Mouse (Mus musculus) hindbrain, embryonic 13.5 days (tissue): ENCODE measurements around the gene Samd4. TPM values are rescaled to one million over a fixed set of nuclear protein-coding genes. Genes with fewer than 3 reads are reported as not detected.
A peak's percentile ranks its signal among the peaks of the same experiment; 100 is the strongest.

ENCODE experiments used
- ATAC-seq: fragments of 200-750 bp; cut with Nextera tagmentation; 2 replicates; pipeline ENCODE4 v1.8.0; 2017; ENCODE audit warnings: moderate TSS enrichment; ENCODE audit not compliant: low FRiP score
- H3K27ac ChIP-seq: fragments of 300-500 bp; sonication (generic); 2 replicates; pipeline ENCODE4 v1.5.1; 2015; ENCODE audit warnings: inconsistent platforms, mild to moderate bottlenecking, moderate library complexity
- H3K27me3 ChIP-seq: fragments of 300-500 bp; sonication (generic); 2 replicates; pipeline ENCODE4 v1.6.1; 2015; ENCODE audit warnings: mild to moderate bottlenecking, inconsistent platforms
- H3K36me3 ChIP-seq: fragments of 300-500 bp; sonication (generic); 2 replicates; pipeline ENCODE4 v1.6.1; 2015; ENCODE audit warnings: mild to moderate bottlenecking, inconsistent platforms
- H3K4me1 ChIP-seq: fragments of 300-500 bp; sonication (generic); replicated peaks from 2 replicates; pipeline ENCODE4 v1.6.1; 2015; ENCODE audit warnings: inconsistent platforms
- H3K4me2 ChIP-seq: fragments of 300-500 bp; sonication (generic); 2 replicates; pipeline ENCODE4 v1.6.1; 2015; ENCODE audit warnings: inconsistent platforms, mild to moderate bottlenecking, moderate library complexity
- H3K4me3 ChIP-seq: fragments of 300-500 bp; sonication (generic); 2 replicates; pipeline ENCODE4 v1.5.1; 2015; ENCODE audit warnings: mild to moderate bottlenecking, inconsistent platforms
- H3K9ac ChIP-seq: fragments of 300-500 bp; sonication (generic); 2 replicates; pipeline ENCODE4 v1.6.1; 2015; ENCODE audit warnings: mild to moderate bottlenecking, inconsistent platforms
- H3K9me3 ChIP-seq: fragments of 300-500 bp; sonication (generic); 2 replicates; pipeline ENCODE4 v1.6.1; 2016; ENCODE audit warnings: inconsistent platforms
- WGBS: fragments of 180-500 bp; shearing (Covaris S2); methylation state at CpG from one replicate; pipeline ENCODE4 v1.1.7; 2015; 5-methylcytosine and 5-hydroxymethylcytosine counted together
- polyA plus RNA-seq: library from polyadenylated mRNA; unstranded; fragments of >200 nt; fragmentation: Nextera tagmentation; extraction: Ambion mirVana; gene quantifications from 2 replicates; pipeline ENCODE4 v1.2.1, GENCODE M21; 2015

Samd4 gene
- polyA plus RNA-seq, 1 experiment from 2014 or later: 3.6 TPM

- Histone ChIP-seq H3K9ac (no peak overlapping the region), H3K9me3 (no peaks in the 10 kb centered on the region), H3K4me1 (no peaks in the 10 kb centered on the region), H3K4me3 (no peak overlapping the region), H3K27me3 (no peaks in the 10 kb centered on the region), H3K4me2 (no peak overlapping the region), H3K27ac (no peak overlapping the region), H3K36me3 (no peaks in the 10 kb centered on the region)
- no peak for ATAC-seq
- WGBS: 79% methylated on average over 6 of the region's 6 CpGs
Observed at GRCm38 (mm10) chr14:46915555-46915954, 32.9 kb downstream of the Samd4 start.

GRCm38 (mm10) chr14:46916581-46916980 is 33.9 kb downstream of the Samd4 start:
- no peaks in the 10 kb centered on the region for H3K9me3 ChIP-seq
- H3K4me3 ChIP-seq: no peak overlapping the region
- H3K9ac ChIP-seq: no peak overlapping the region
- H3K4me2 ChIP-seq: no peak overlapping the region
- H3K27me3 ChIP-seq: no peaks in the 10 kb centered on the region
- no peak for ATAC-seq
- 76% methylated on average over 4 of the region's 4 CpGs for WGBS
- no peak overlapping the region for H3K27ac ChIP-seq
- no peaks in the 10 kb centered on the region for H3K4me1 ChIP-seq
- no peaks in the 10 kb centered on the region for H3K36me3 ChIP-seq

GRCm38 (mm10) chr14:46917136-46917535 is 34.5 kb downstream of the Samd4 start:
- no peaks in the 10 kb centered on the region for H3K9me3 ChIP-seq
- H3K4me1 ChIP-seq: no peaks in the 10 kb centered on the region
- 92% methylated on average over 5 of the region's 5 CpGs for WGBS
- H3K36me3 ChIP-seq: no peaks in the 10 kb centered on the region
- no peak for ATAC-seq
- no peak overlapping the region for H3K9ac ChIP-seq
- H3K4me3 ChIP-seq: no peak overlapping the region
- H3K27ac ChIP-seq: no peak overlapping the region
- H3K27me3 ChIP-seq: no peaks in the 10 kb centered on the region
- no peak overlapping the region for H3K4me2 ChIP-seq

GRCm38 (mm10) chr14:46917581-46917980 is 34.9 kb downstream of the Samd4 start:
- WGBS: 91% methylated on average over 3 of the region's 3 CpGs

GRCm38 (mm10) chr14:46920496-46920895 is 37.8 kb downstream of the Samd4 start:
- Histone ChIP-seq H3K4me1 (peaks cover 4% of the 10 kb centered on the region; the same call in 1 of the 2 replicates), H3K9ac (no peak overlapping the region), H3K27ac (no peak overlapping the region), H3K36me3 (no peaks in the 10 kb centered on the region), H3K9me3 (no peaks in the 10 kb centered on the region), H3K4me2 (no peak overlapping the region), H3K4me3 (no peak overlapping the region), H3K27me3 (no peaks in the 10 kb centered on the region)
- no peak for ATAC-seq
- 74% methylated on average over 5 of the region's 5 CpGs for WGBS

More at GRCm38 (mm10) chr14:46917581-46917980, 34.9 kb downstream of the Samd4 start:
- Histone ChIP-seq H3K4me1 (no peaks in the 10 kb centered on the region), H3K4me2 (no peak overlapping the region), H3K36me3 (no peaks in the 10 kb centered on the region), H3K9me3 (no peaks in the 10 kb centered on the region), H3K4me3 (no peak overlapping the region), H3K27me3 (no peaks in the 10 kb centered on the region), H3K27ac (no peak overlapping the region), H3K9ac (no peak overlapping the region)
- ATAC-seq: no peak

- ATAC-seq: no peak
- no peaks in the 10 kb centered on the region for H3K36me3 ChIP-seq
- H3K27me3 ChIP-seq: no peaks in the 10 kb centered on the region
- H3K9me3 ChIP-seq: no peaks in the 10 kb centered on the region
- H3K27ac ChIP-seq: no peak overlapping the region
- WGBS: 76% methylated on average over 9 of the region's 9 CpGs
- H3K4me1 ChIP-seq: peaks cover 4% of the 10 kb centered on the region; the same call in 1 of the 2 replicates
- H3K9ac ChIP-seq: no peak overlapping the region
- no peak overlapping the region for H3K4me3 ChIP-seq
- no peak overlapping the region for H3K4me2 ChIP-seq
Observed at GRCm38 (mm10) chr14:46921178-46921975, 38.7 kb downstream of the Samd4 start.

- peaks cover 4% of the 10 kb centered on the region; the same call in 1 of the 2 replicates for H3K4me1 ChIP-seq
- no peak overlapping the region for H3K4me2 ChIP-seq
- no peaks in the 10 kb centered on the region for H3K27me3 ChIP-seq
- H3K36me3 ChIP-seq: no peaks in the 10 kb centered on the region
- H3K27ac ChIP-seq: no peak overlapping the region
- WGBS: 73% methylated on average over 10 of the region's 10 CpGs
- H3K9ac ChIP-seq: no peak overlapping the region
- no peak overlapping the region for H3K4me3 ChIP-seq
- no peak for ATAC-seq
- no peaks in the 10 kb centered on the region for H3K9me3 ChIP-seq
Observed at GRCm38 (mm10) chr14:46923931-46924330, 41.3 kb downstream of the Samd4 start.

- Histone ChIP-seq H3K9ac (no peak overlapping the region), H3K27me3 (no peaks in the 10 kb centered on the region), H3K36me3 (no peaks in the 10 kb centered on the region), H3K4me1 (peaks cover 4% of the 10 kb centered on the region; the same call in 1 of the 2 replicates), H3K4me2 (no peak overlapping the region), H3K4me3 (no peak overlapping the region), H3K27ac (no peak overlapping the region), H3K9me3 (no peaks in the 10 kb centered on the region)
- WGBS: 84% methylated on average over 5 of the region's 5 CpGs
- no peak for ATAC-seq
Observed at GRCm38 (mm10) chr14:46924422-46924821, 41.8 kb downstream of the Samd4 start.

GRCm38 (mm10) chr14:46928556-46928955 is 45.9 kb downstream of the Samd4 start:
- WGBS: 94% methylated on average over 6 of the region's 6 CpGs
- no peak overlapping the region for H3K27ac ChIP-seq
- H3K4me1 ChIP-seq: peaks cover 4% of the 10 kb centered on the region; the same call in 1 of the 2 replicates
- H3K4me3 ChIP-seq: no peak overlapping the region
- no peak overlapping the region for H3K4me2 ChIP-seq
- H3K9me3 ChIP-seq: no peaks in the 10 kb centered on the region
- no peak for ATAC-seq
- no peaks in the 10 kb centered on the region for H3K27me3 ChIP-seq
- no peaks in the 10 kb centered on the region for H3K36me3 ChIP-seq
- no peak overlapping the region for H3K9ac ChIP-seq

GRCm38 (mm10) chr14:46932121-46932520 is 49.5 kb downstream of the Samd4 start:
- no peak overlapping the region for H3K27ac ChIP-seq
- ATAC-seq: no peak
- H3K9ac ChIP-seq: no peak overlapping the region
- no peak overlapping the region for H3K4me3 ChIP-seq
- H3K27me3 ChIP-seq: no peaks in the 10 kb centered on the region
- H3K36me3 ChIP-seq: no peaks in the 10 kb centered on the region
- H3K4me2 ChIP-seq: no peak overlapping the region
- WGBS: 90% methylated on average over 13 of the region's 13 CpGs
- H3K9me3 ChIP-seq: no peaks in the 10 kb centered on the region
- no peaks in the 10 kb centered on the region for H3K4me1 ChIP-seq

GRCm38 (mm10) chr14:46932708-46933107 is 50.1 kb downstream of the Samd4 start:
- Histone ChIP-seq H3K9ac (no peak overlapping the region), H3K4me1 (no peaks in the 10 kb centered on the region), H3K9me3 (no peaks in the 10 kb centered on the region), H3K4me3 (no peak overlapping the region), H3K36me3 (no peaks in the 10 kb centered on the region), H3K4me2 (no peak overlapping the region), H3K27ac (no peak overlapping the region), H3K27me3 (no peaks in the 10 kb centered on the region)
- 78% methylated on average over 6 of the region's 6 CpGs for WGBS
- ATAC-seq: no peak

- WGBS: 43% methylated on average over 6 of the region's 6 CpGs
- Histone ChIP-seq H3K9me3 (no peaks in the 10 kb centered on the region), H3K4me3 (no peak overlapping the region), H3K9ac (no peak overlapping the region), H3K27ac (peak overlapping the region; percentile 31; the same call in 1 of the 2 replicates), H3K27me3 (no peaks in the 10 kb centered on the region), H3K36me3 (no peaks in the 10 kb centered on the region), H3K4me1 (peaks cover 17% of the 10 kb centered on the region), H3K4me2 (no peak overlapping the region)
- peak; percentile 50; the same call in 1 of the 2 replicates for ATAC-seq
Observed at GRCm38 (mm10) chr14:46941077-46941476, 58.4 kb downstream of the Samd4 start.
